Mouse (Mus musculus): ENCODE data around the gene Obox1.
"Not testable (repeated sequence)": the region's sequence is repeated elsewhere in the genome, so short reads cannot be mapped to it uniquely, and the experiment has no call there.

Gene Obox1

DNA sequence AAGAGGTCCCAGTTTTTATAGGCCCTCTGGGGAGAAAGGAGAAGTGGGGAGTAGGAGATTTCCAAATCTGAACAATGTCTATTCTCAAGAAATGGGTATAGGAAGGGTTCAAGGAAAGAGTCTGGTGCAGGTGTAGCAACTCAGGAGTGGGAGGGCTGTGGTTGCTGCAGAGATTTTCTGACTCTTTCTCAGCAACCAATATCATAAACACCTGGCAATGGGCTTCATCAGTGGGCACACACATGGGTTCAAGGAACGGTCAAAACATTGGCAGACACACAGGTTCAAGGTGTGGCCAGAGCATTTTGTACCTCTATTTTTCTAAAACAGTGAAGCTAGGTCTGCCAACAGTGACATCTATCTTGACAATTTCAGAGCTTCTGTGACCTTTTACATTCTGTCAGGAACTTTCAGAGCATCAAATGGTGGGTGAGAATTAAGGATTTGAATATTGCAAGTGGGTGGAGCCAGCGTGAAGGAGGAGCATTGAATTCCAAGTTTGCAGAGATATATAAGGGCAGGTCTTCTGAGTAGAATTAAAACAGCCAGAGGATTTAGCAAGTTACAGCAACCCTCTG, at the start of gene Obox1, which contains the start of gene Obox2:
Gene Obox1 (plus strand): TSS at position 528 of the 578 bp plus-strand sequence.
Gene Obox2 (plus strand): TSS at position 301 of the 578 bp plus-strand sequence.
- not testable (repeated sequence) for DNase-seq (ENCODE audit: low spot score in 2 of 2)

- not testable (repeated sequence) for DNase-seq (ENCODE audit: low spot score in 2 of 2)
Observed at GRCm38 (mm10) chr7:15399147-15399874, 10.6 kb downstream of the Obox1 start.

DNA sequence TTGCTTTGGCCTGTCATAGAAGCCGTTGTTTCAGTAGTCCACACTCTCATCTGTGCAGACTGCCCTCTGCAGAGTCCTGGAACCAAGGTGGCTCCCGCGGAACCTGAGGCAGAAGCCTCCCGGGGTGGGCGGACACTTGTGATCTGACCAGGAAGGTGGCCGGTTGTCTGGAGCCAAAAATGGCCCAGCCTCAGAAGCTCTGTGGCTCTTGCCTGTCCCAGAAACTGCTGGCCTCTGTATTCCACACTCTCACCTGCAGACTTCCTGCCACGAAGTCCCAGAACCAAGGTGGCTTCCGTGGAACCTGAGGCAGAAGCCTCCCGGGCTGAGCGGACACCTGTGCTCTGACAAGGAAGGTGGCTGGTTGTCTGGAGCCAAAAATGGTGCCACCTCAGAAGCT, 18.1 kb downstream of the Obox1 start:
- not testable (repeated sequence) for DNase-seq (ENCODE audit: low spot score in 2 of 2)

DNA sequence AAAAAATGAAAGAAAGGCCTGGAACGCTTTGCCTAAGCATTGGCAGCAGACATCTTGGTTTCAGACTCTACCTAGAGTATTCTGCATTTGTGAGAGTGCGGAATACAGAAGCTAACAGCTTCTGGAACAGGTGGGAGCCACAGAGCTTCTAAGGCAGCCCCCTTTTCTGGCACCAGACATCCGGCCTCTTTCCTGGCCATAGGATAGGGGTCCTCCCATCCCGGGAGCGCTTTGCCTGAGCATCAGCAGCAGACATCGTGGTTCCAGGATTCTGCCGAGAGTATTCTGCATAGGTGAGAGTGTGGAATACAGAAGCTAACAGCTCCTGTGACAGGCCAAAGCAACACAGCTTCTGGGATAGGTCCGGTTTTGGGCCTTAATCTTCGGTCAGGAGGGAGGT, 29.3 kb downstream of the Obox1 start:
- DNase-seq (ENCODE audit: low spot score in 2 of 2): not testable (repeated sequence)

DNA sequence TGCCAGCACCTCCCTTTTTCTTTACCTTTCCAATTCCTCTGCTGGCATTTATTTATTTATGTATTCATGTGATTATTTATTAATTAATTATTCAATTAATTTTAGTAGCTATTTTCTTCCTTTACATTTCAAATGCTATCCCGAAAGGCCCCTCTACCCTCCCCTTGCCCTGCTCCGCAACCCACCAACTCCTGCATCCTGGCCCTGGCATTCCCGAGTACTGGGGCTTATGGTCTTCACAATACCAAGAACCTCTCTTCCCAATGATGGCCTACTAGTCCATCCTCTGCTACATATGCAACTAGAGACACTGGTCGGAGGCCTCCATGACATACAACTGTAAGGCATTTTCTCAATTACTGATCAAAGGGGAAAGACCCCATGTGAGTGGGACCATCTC, 36.8 kb downstream of the Obox1 start:
- DNase-seq (ENCODE audit: low spot score in 2 of 2): not testable (repeated sequence)

GRCm38 (mm10) chr7:15509411-15509810, 120.7 kb downstream of the Obox1 start:
- not testable (repeated sequence) for DNase-seq (ENCODE audit: low spot score in 2 of 2)
